Mouse (Mus musculus) ES-E14 (cell line): ENCODE data around the gene Itih5.

Source experiments
- CHD2 ChIP-seq: IDR thresholded peaks from 2 replicates; pipeline ENCODE4 v1.6.1; 2014; ENCODE audit warnings: mild to moderate bottlenecking, low read depth, low read length, inconsistent platforms
- HCFC1 ChIP-seq: IDR thresholded peaks from 2 replicates; pipeline ENCODE4 v1.6.1; 2012; ENCODE audit warnings: low read length, inconsistent platforms, borderline replicate concordance; ENCODE audit not compliant: insufficient read depth
- MAFK ChIP-seq: IDR thresholded peaks from 2 replicates; pipeline ENCODE4 v1.6.1; 2014; ENCODE audit warnings: mild to moderate bottlenecking, low read depth, low read length, inconsistent platforms; ENCODE audit not compliant: insufficient read depth
- ZC3H11A ChIP-seq: IDR thresholded peaks from 2 replicates; pipeline ENCODE4 v1.6.1; 2012; ENCODE audit warnings: low read depth, mild to moderate bottlenecking, inconsistent platforms, low read length, borderline replicate concordance

DNA sequence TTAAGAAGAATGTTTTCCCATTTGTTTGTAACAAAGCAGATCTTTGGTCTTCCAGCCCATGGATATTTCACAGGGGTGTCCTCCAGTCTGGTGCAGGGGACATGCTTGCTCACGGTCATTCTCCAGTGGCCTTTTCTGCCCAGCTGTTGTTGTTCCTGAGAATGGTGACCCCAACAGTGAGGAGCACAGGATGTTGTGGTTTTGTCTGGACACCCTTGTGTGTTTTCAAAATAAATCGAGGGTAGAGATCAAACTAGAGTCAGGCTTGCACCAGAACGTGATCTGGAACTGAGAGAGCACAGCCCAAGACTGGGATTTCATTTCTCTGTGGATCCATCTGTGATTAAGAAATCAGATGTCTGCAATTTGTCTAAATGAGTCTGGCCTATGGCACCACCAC lies 40.2 kb downstream of the Itih5 start:
- TF ChIP-seq CHD2 (no peak), ZC3H11A (no peak), HCFC1 (no peak), MAFK (no peak)
